Mouse (Mus musculus): Measurements from ENCODE around the gene Rc3h2. TPM values are rescaled to one million over a fixed set of nuclear protein-coding genes. Genes with fewer than 3 reads are reported as not detected.

Gene Rc3h2
- polyA plus RNA-seq (2016; fragmentation: Nextera tagmentation; extraction: Ambion mirVana), result 13.1 and 14.6 TPM in 2 replicates

GRCm38 (mm10) chr2:37422306-37423304, at the start of gene Rc3h2:
Gene Rc3h2, minus strand, starts transcription at chr2:37422903.
- DNase-seq (ENCODE audit: low spot score), result peak; percentile 97
- peak within 1 kb of the TSS; percentile 90 for H3K4me3 ChIP-seq
- H3K4me1 ChIP-seq, result 0 out of 2 replicates have a peak, but pooled peaks cover 7% of the 10 kb centered on the region
- under 1% methylated on average over 63 of the region's 75 CpGs for WGBS
- peak within 1 kb of the TSS; percentile 98 for H3K27ac ChIP-seq
- H3K9me3 ChIP-seq, result no peaks in the 10 kb centered on the region
- H3K36me3 ChIP-seq, result peaks cover 11% of the 10 kb centered on the region; the same call in 1 of the 2 replicates
- H3K27me3 ChIP-seq (ENCODE audit: insufficient read depth, poor library complexity, severe bottlenecking), result no peaks in the 10 kb centered on the region

- Histone ChIP-seq H3K9me3 (no peaks in the 10 kb centered on the region), H3K27ac (no peak overlapping the region), H3K27me3 (ENCODE audit: insufficient read depth, poor library complexity, severe bottlenecking) (no peaks in the 10 kb centered on the region), H3K4me3 (no peak overlapping the region), H3K4me1 (no peaks in the 10 kb centered on the region), H3K36me3 (peaks cover 19% of the 10 kb centered on the region)
- no peak for DNase-seq (ENCODE audit: low spot score)
- 91% methylated on average over 4 of the region's 4 CpGs for WGBS
Observed at GRCm38 (mm10) chr2:37466266-37466665, 43.6 kb upstream of the Rc3h2 start.

DNA sequence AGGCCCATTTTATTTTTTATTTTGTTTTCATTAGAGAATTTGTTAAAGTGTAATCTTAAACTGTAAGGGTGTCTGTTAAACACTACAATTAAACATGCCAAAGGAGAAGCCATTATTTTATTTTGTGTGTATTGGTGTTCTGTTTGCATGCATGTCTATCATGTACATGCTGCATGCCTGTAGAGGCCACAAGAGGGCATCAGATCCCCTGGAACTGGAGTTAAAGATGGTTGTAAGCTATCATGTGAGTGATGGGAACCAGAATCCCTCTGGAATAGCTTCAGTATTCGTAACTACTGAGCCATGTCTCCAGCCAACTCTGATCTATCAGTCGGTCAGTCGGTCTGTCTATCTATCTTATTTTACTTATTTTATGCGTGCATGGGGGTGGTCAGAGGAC, 38.0 kb upstream of the Rc3h2 start:
- Histone ChIP-seq H3K4me3 (no peak overlapping the region), H3K27ac (no peak overlapping the region), H3K9me3 (no peaks in the 10 kb centered on the region), H3K36me3 (0 out of 2 replicates have a peak, but pooled peaks cover 3% of the 10 kb centered on the region), H3K4me1 (no peaks in the 10 kb centered on the region), H3K27me3 (ENCODE audit: insufficient read depth, poor library complexity, severe bottlenecking) (no peaks in the 10 kb centered on the region)
- DNase-seq (ENCODE audit: low spot score), result no peak
- 95% methylated on average over 4 of the region's 4 CpGs for WGBS

GRCm38 (mm10) chr2:37452376-37452760, 29.7 kb upstream of the Rc3h2 start:
- WGBS, result 0% methylated on average over 23 of the region's 24 CpGs
- DNase-seq (ENCODE audit: low spot score), result no peak
- H3K27ac ChIP-seq, result peak overlapping the region; percentile 97

DNA sequence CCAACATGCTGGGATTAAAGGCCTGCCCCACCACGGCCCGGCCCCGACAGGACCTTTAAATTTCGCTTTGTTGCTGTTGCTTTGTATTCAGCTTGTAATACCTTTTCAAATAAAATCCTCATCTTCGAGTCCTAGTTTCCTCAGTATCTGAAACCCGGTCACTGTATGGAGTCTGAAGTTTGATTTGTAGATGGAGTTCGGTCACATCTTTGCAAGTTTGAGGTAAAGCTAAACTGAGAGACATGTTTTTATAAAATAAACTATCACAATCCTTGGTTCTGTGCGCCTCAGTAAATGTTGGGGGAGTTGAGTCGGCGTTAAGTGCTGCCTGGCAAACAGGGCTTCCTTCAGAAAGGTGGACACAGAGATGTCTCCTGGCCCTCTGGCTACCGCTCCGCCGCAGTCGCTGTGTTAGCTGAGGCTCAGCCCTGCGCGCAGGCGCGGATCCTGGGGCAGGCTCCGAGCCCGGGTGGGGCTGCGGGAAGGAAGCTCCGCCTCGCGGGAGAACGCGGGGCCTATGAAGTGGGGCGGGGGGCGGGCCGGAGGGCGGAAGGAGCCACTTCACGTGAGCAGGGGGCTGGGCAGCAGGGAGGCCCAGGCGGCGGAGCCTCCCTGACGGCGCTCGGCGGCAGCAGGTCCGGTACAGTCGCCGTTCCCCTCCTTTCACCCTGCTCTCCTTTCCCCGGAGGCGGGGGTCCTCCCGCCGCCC, 29.1 kb upstream of the Rc3h2 start:
- Histone ChIP-seq H3K9me3 (no peaks in the 10 kb centered on the region), H3K4me3 (peak overlapping the region; percentile 96)
- 9% methylated on average over 40 of the region's 44 CpGs for WGBS

More at GRCm38 (mm10) chr2:37452376-37452760, 29.7 kb upstream of the Rc3h2 start:
- H3K9me3 ChIP-seq, result no peaks in the 10 kb centered on the region
- no peaks in the 10 kb centered on the region for H3K36me3 ChIP-seq
- peaks cover 6% of the 10 kb centered on the region; the same call in 1 of the 2 replicates for H3K4me1 ChIP-seq
- peak overlapping the region; percentile 96 for H3K4me3 ChIP-seq
- no peaks in the 10 kb centered on the region for H3K27me3 ChIP-seq (ENCODE audit: insufficient read depth, poor library complexity, severe bottlenecking)

GRCm38 (mm10) chr2:37442611-37443591, 20.2 kb upstream of the Rc3h2 start, which contains the start of the genes Zbtb26, Zbtb6 and Rabgap1:
Gene Zbtb26, minus strand, starts transcription at chr2:37443135.
Gene Zbtb6, minus strand, starts transcription at chr2:37443171.
Gene Rabgap1, plus strand, starts transcription at chr2:37443279.
- under 1% methylated on average over 51 of the region's 51 CpGs for WGBS

More for the DNA sequence above, 29.1 kb upstream of the Rc3h2 start:
- peak; percentile 97 for DNase-seq (ENCODE audit: low spot score)
- peaks cover 6% of the 10 kb centered on the region; the same call in 1 of the 2 replicates for H3K4me1 ChIP-seq
- no peaks in the 10 kb centered on the region for H3K36me3 ChIP-seq
- no peaks in the 10 kb centered on the region for H3K27me3 ChIP-seq (ENCODE audit: insufficient read depth, poor library complexity, severe bottlenecking)
- peak overlapping the region; percentile 97 for H3K27ac ChIP-seq

DNA sequence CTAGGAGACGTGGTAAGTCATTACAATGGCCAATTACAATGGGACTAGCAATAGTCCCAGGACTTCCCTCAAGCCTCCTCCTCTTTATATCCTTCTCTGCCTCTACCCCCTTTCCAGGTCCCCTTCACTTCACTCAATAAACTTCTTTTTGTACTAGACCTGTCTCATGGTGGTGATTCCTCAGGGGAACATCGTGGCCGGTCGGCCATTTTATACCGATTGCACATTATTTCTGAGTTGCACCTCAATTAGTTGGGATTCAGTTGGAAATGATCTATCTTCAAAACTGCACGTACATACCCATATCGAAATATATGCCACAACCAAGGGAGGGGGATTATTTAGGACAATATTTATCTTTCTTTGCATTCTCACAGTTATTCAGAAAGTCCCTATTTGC, 8.9 kb upstream of the Rc3h2 start:
- peak overlapping the region; percentile 87 for H3K4me3 ChIP-seq
- peaks cover 5% of the 10 kb centered on the region; the same call in 1 of the 2 replicates for H3K4me1 ChIP-seq
- H3K36me3 ChIP-seq, result peaks cover 33% of the 10 kb centered on the region
- WGBS, result 30% methylated on average over 7 of the region's 7 CpGs
- peak overlapping the region; percentile 92 for H3K27ac ChIP-seq
- H3K9me3 ChIP-seq, result no peaks in the 10 kb centered on the region
- DNase-seq (ENCODE audit: low spot score), result no peak
- H3K27me3 ChIP-seq (ENCODE audit: insufficient read depth, poor library complexity, severe bottlenecking), result no peaks in the 10 kb centered on the region

More at GRCm38 (mm10) chr2:37442611-37443591, 20.2 kb upstream of the Rc3h2 start, which contains the start of the genes Zbtb26, Zbtb6 and Rabgap1:
- DNase-seq (ENCODE audit: low spot score), result peak; percentile 99
- H3K4me3 ChIP-seq, result peak within 1 kb of the TSS; percentile 87
- H3K36me3 ChIP-seq, result no peaks in the 10 kb centered on the region
- H3K27ac ChIP-seq, result peak within 1 kb of the TSS; percentile 95
- H3K4me1 ChIP-seq, result peaks cover 17% of the 10 kb centered on the region; the same call in 1 of the 2 replicates
- no peaks in the 10 kb centered on the region for H3K9me3 ChIP-seq
- no peaks in the 10 kb centered on the region for H3K27me3 ChIP-seq (ENCODE audit: insufficient read depth, poor library complexity, severe bottlenecking)

- peaks cover 5% of the 10 kb centered on the region; the same call in 1 of the 2 replicates for H3K4me1 ChIP-seq
- no peaks in the 10 kb centered on the region for H3K27me3 ChIP-seq (ENCODE audit: insufficient read depth, poor library complexity, severe bottlenecking)
- H3K27ac ChIP-seq, result peak overlapping the region; percentile 92
- H3K9me3 ChIP-seq, result no peaks in the 10 kb centered on the region
- WGBS, result under 1% methylated on average over 38 of the region's 38 CpGs
- peak overlapping the region; percentile 87 for H3K4me3 ChIP-seq
- DNase-seq (ENCODE audit: low spot score), result peak; percentile 94
- peaks cover 25% of the 10 kb centered on the region for H3K36me3 ChIP-seq
Observed at GRCm38 (mm10) chr2:37430593-37431464, 8.1 kb upstream of the Rc3h2 start.

GRCm38 (mm10) chr2:37423671-37424070, 968 bp upstream of the Rc3h2 start:
- DNase-seq (ENCODE audit: low spot score), result no peak
- Histone ChIP-seq H3K27me3 (ENCODE audit: insufficient read depth, poor library complexity, severe bottlenecking) (no peaks in the 10 kb centered on the region), H3K4me1 (0 out of 2 replicates have a peak, but pooled peaks cover 7% of the 10 kb centered on the region), H3K27ac (no peak overlapping the region), H3K4me3 (no peak overlapping the region), H3K36me3 (peaks cover 16% of the 10 kb centered on the region; the same call in 1 of the 2 replicates), H3K9me3 (no peaks in the 10 kb centered on the region)
- WGBS, result 57% methylated on average over 3 of the region's 3 CpGs

GRCm38 (mm10) chr2:37421903-37422302, 800 bp downstream of the Rc3h2 start:
- Histone ChIP-seq H3K4me3 (peak overlapping the region; percentile 90), H3K9me3 (no peaks in the 10 kb centered on the region), H3K27me3 (ENCODE audit: insufficient read depth, poor library complexity, severe bottlenecking) (no peaks in the 10 kb centered on the region), H3K36me3 (peaks cover 7% of the 10 kb centered on the region; the same call in 1 of the 2 replicates), H3K27ac (peak overlapping the region; percentile 98), H3K4me1 (0 out of 2 replicates have a peak, but pooled peaks cover 7% of the 10 kb centered on the region)
- 9% methylated on average over 3 of the region's 3 CpGs for WGBS
- no peak for DNase-seq (ENCODE audit: low spot score)

DNA sequence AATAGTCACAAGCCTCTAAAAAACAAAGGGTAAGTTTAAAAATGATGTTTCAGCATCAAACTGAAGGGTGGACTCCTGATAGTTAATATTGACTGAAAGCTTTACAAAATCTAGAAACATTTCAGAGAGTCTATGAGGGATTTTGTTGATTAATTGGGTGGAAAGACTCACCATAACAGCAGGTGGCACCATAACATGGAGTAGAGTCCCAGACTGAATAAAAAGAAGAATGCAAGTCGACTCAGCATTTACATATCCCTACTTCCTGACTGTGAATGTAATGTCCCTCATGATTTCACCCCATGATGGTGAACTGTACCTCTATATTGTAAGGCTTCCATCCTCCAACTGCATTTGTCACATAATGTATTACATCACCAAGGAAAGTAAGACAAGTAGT, 27.2 kb downstream of the Rc3h2 start:
- Histone ChIP-seq H3K36me3 (peaks cover 60% of the 10 kb centered on the region), H3K27ac (no peak overlapping the region), H3K4me3 (no peak overlapping the region), H3K9me3 (no peaks in the 10 kb centered on the region), H3K27me3 (ENCODE audit: insufficient read depth, poor library complexity, severe bottlenecking) (no peaks in the 10 kb centered on the region), H3K4me1 (no peaks in the 10 kb centered on the region)
- no peak for DNase-seq (ENCODE audit: low spot score)
- 71% methylated on average over 1 of the region's 1 CpGs for WGBS

All from heart, embryonic 10.5 days (tissue).